Mouse (Mus musculus) lung, embryonic 14.5 days (tissue): Measurements from ENCODE around the gene Ppm1n. TPM values are rescaled to one million over a fixed set of nuclear protein-coding genes. Genes with fewer than 3 reads are reported as not detected.
A peak's percentile ranks its signal among the peaks of the same experiment; 100 is the strongest.

Source experiments
- ATAC-seq: fragments of 200-750 bp; cut with Nextera tagmentation; 2 replicates; pipeline ENCODE4 v1.8.0; 2017; ENCODE audit warnings: mild to moderate bottlenecking, moderate TSS enrichment, moderate library complexity; ENCODE audit not compliant: insufficient read depth
- DNase-seq: peaks from one replicate; pipeline ENCODE4 v3.0.0-alpha.2; 2015
- H3K27ac ChIP-seq: fragments of 300-500 bp; sonication (generic); 2 replicates; pipeline ENCODE4 v1.5.1; 2014; ENCODE audit warnings: low read depth, mild to moderate bottlenecking, moderate library complexity
- H3K27me3 ChIP-seq: fragments of 300-500 bp; sonication (generic); 2 replicates; pipeline ENCODE4 v1.6.1; 2014; ENCODE audit warnings: low read length, control low read depth; ENCODE audit not compliant: insufficient read depth
- H3K36me3 ChIP-seq: fragments of 300-500 bp; sonication (generic); 2 replicates; pipeline ENCODE4 v1.6.1; 2014; ENCODE audit warnings: control low read depth; ENCODE audit not compliant: insufficient read depth
- H3K4me1 ChIP-seq: fragments of 300-500 bp; sonication (generic); 2 replicates; pipeline ENCODE4 v1.6.1; 2014; ENCODE audit warnings: antibody characterized with exemption, control low read depth; ENCODE audit not compliant: insufficient read depth
- H3K4me2 ChIP-seq: fragments of 300-500 bp; sonication (generic); 2 replicates; pipeline ENCODE4 v1.6.1; 2014; ENCODE audit warnings: mild to moderate bottlenecking
- H3K4me3 ChIP-seq: fragments of 300-500 bp; sonication (generic); 2 replicates; pipeline ENCODE4 v1.5.1; 2014; ENCODE audit warnings: low read depth, low read length
- H3K9ac ChIP-seq: fragments of 300-500 bp; sonication (generic); 2 replicates; pipeline ENCODE4 v1.6.1; 2014
- H3K9me3 ChIP-seq: fragments of 300-500 bp; sonication (generic); 2 replicates; pipeline ENCODE4 v1.6.1; 2016; ENCODE audit warnings: low read depth, low read length, control low read depth
- CTCF ChIP-seq: IDR thresholded peaks from 2 replicates; pipeline ENCODE4 v1.5.1; 2016; ENCODE audit warnings: antibody characterized with exemption, low read depth
- WGBS: fragments of 180-500 bp; shearing (Covaris S2); extraction: QIAGEN DNeasy Blood & Tissue Kit; methylation state at CpG from one replicate; pipeline ENCODE4 v1.1.7; 2014; 5-methylcytosine and 5-hydroxymethylcytosine counted together
- polyA plus RNA-seq: library from polyadenylated mRNA; unstranded; fragments of >200 nt; fragmentation: Nextera tagmentation; extraction: Ambion mirVana; gene quantifications from 2 replicates; pipeline ENCODE4 v1.2.1, GENCODE M21; 2014

Gene Ppm1n
- polyA plus RNA-seq, 1 experiment from 2014 or later = not detected

DNA sequence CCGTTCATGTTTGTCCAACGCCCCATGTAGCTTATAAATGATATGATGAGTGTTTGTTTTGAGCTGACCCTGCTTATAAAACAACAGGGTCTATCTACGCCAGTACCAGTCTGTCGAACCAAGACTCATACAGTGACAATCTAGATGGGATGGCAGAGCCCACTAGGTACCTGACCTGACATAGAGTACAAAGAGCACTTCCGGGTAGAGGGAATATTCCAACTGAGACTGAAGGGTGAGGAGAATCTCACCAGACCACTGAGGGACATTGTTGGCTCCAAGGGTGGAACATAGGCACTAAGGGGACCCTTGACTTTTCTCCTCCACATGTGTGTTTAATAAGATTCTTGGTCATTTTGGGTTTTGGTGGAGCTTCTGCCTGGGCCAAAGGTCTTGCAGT is 50.5 kb downstream of the Ppm1n start:
- WGBS = 27% methylated on average over 5 of the region's 5 CpGs
- peak overlapping the region; percentile 95 for H3K4me2 ChIP-seq
- H3K4me3 ChIP-seq = peak overlapping the region; percentile 70
- peak overlapping the region; percentile 76 for H3K9ac ChIP-seq
- ATAC-seq (no peak), DNase-seq (no peak)
- H3K27me3 ChIP-seq = no peaks in the 10 kb centered on the region
- H3K9me3 ChIP-seq = no peaks in the 10 kb centered on the region
- no peak for TF ChIP-seq CTCF
- H3K36me3 ChIP-seq = no peaks in the 10 kb centered on the region
- H3K4me1 ChIP-seq = peaks cover 14% of the 10 kb centered on the region
- peak overlapping the region; percentile 82 for H3K27ac ChIP-seq

DNA sequence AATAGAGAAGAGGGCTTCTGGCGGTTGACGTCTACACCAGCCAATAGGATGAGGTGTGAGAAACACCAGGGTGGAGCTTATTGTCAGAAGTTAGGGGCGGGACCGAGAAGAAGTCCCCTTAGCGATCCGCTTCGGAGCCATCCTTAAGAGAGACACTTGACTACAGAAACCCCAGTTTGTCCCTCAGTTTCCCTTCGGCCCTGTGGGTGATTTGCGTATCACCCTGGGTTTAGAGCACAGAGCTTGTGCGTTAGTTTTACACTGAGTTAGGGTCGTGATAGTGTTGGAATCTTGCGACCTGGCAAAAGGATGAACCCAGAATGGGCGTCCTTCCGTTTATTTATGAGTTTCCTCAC is 51.1 kb downstream of the Ppm1n start:
- Histone ChIP-seq H3K27ac (peak overlapping the region; percentile 82), H3K9me3 (no peaks in the 10 kb centered on the region), H3K9ac (peak overlapping the region; percentile 76), H3K27me3 (no peaks in the 10 kb centered on the region), H3K4me3 (peak overlapping the region; percentile 70), H3K36me3 (no peaks in the 10 kb centered on the region), H3K4me1 (peaks cover 14% of the 10 kb centered on the region), H3K4me2 (peak overlapping the region; percentile 95)
- 1% methylated on average over 14 of the region's 14 CpGs for WGBS
- DNase-seq (no peak), ATAC-seq (no peak)
- no peak for TF ChIP-seq CTCF

DNA sequence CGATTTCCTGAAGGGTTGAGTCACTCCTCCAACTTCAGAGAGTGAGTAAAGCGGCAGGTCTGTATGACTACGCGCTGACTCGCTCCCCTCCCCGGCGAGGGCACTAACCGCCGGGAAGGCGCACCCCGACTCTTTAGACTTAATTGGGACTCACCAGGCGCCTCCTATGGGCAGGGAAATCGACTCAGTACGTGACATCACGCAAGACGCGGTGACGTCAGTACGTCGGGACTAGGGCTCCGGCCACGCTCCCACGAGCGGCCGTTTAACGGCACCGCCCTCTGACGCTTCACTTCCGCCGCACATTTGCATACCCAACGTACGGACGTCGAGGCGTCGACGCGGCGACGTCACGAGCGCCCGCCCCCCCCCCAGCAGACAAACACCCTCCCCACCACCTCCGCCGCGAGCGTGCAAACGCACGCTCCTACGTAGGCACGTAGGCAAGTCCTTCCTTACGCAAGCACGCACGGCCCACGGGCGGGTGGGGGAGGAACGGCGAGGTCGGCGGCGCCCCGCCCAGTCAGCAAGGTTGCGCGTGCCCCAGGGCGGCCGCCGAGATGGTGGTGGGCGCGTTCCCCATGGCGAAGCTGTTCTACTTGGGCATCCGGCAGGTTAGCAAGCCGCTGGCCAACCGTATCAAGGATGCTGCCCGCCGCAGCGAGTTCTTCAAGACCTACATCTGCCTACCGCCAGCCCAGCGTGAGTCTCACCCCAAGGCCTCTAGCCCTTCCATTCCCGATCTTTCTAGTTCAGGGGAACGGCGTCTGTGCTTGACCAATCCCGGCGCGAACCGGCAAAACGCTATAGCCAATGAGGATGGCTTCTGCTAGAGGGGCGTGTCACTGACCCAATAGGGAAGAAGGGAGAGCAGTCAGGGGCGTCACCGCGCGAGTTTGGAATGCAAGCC is 51.7 kb downstream of the Ppm1n start, which contains the start of gene Opa3:
Gene Opa3 (plus strand): TSS at position 452 of the 910 bp plus-strand sequence.
- H3K4me1 ChIP-seq = peaks cover 14% of the 10 kb centered on the region
- DNase-seq (peak; percentile 100), ATAC-seq (peak; percentile 95)
- peak; percentile 73 for TF ChIP-seq CTCF
- peak within 1 kb of the TSS; percentile 77 for H3K9ac ChIP-seq
- no peaks in the 10 kb centered on the region for H3K9me3 ChIP-seq
- H3K4me3 ChIP-seq = peak within 1 kb of the TSS; percentile 70
- H3K36me3 ChIP-seq = no peaks in the 10 kb centered on the region
- no peaks in the 10 kb centered on the region for H3K27me3 ChIP-seq
- under 1% methylated on average over 90 of the region's 91 CpGs for WGBS
- peak within 1 kb of the TSS; percentile 99 for H3K27ac ChIP-seq
- H3K4me2 ChIP-seq = peak within 1 kb of the TSS; percentile 95

DNA sequence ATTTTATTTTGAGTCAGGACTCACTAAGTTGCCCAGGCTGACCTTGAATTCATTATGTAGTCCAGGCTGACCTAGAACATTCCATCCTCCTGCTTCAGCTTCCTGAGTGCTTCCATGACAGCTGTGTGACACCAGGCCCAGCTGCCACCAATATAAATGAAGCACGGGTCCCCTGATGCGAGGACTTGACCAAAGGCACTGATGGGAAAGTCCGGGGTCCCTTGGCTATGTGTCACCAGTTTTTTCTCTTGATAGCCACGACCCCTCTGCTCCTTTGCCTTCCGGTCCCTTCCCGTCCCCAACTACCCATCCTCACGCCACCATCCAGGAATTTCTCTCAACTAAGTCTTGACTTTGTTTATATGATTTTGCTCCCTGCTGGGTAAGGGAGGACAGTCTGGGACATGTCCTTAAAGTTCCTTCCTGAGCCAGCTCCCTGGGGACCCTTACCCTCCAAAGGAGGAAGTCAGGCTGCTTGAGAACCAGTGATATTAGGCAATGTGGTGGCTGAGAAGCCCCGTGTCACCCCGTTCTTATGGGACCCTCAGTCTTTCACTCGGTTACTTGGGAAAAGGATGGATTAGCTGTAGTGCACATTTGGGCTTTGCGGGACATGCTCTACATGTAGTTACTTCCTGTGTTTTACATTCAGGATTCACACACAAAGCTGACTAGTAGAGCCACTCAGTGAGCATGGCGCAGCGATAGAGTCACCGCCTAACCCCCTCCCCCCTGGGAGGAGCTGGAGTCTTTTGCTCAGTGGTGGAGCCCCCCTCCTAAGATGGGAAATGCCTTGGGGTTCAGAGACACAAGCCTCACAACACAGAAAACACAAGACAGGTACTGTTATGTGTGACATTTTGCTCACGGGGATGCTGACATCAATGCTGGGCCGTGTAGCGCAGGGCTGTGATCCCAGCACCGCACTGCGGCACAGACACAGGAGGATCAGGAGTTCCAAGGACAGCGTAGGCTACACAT is 52.8 kb downstream of the Ppm1n start:
- ATAC-seq (peak; percentile 22), DNase-seq (peak; percentile 75)
- TF ChIP-seq CTCF = no peak
- Histone ChIP-seq H3K9me3 (no peaks in the 10 kb centered on the region), H3K4me1 (peaks cover 14% of the 10 kb centered on the region), H3K9ac (peak overlapping the region; percentile 77), H3K36me3 (no peaks in the 10 kb centered on the region), H3K27ac (peak overlapping the region; percentile 97), H3K27me3 (no peaks in the 10 kb centered on the region), H3K4me2 (peak overlapping the region; percentile 95), H3K4me3 (peak overlapping the region; percentile 70)
- WGBS = 10% methylated on average over 20 of the region's 20 CpGs

Other genes starting within 250 kb of the Ppm1n start
- gene Rsph6a, start 225.4 kb downstream of the Ppm1n start, polyA plus RNA-seq = not detected in 2 replicates
- 18.5 and 19.2 TPM in 2 replicates for gene Dmwd, start 203.8 kb downstream of the Ppm1n start, polyA plus RNA-seq
- gene Dmpk, start 196.2 kb downstream of the Ppm1n start, polyA plus RNA-seq = 20.9 and 23.0 TPM in 2 replicates
- 11.6 and 12.7 TPM in 2 replicates for gene Six5, start 185.5 kb downstream of the Ppm1n start, polyA plus RNA-seq
- 3.0 and 4.0 TPM in 2 replicates for gene Gm4969, start 161.7 kb downstream of the Ppm1n start, polyA plus RNA-seq
- 9.7 and 11.6 TPM in 2 replicates for gene Fbxo46, start 160.2 kb downstream of the Ppm1n start, polyA plus RNA-seq
- gene Qpctl, start 130.8 kb downstream of the Ppm1n start, polyA plus RNA-seq = 12.5 and 13.1 TPM in 2 replicates
- gene Snrpd2, start 130.3 kb downstream of the Ppm1n start, polyA plus RNA-seq = 158 and 161 TPM in 2 replicates
- 0.26 and 0.85 TPM in 2 replicates for gene Gipr, start 113.9 kb downstream of the Ppm1n start, polyA plus RNA-seq
- gene Eml2, start 103.6 kb downstream of the Ppm1n start, polyA plus RNA-seq = 2.6 and 2.7 TPM in 2 replicates
- 1.6 and 2.2 TPM in 2 replicates for gene Gpr4, start 67.5 kb downstream of the Ppm1n start, polyA plus RNA-seq
- 38.0 and 39.4 TPM in 2 replicates for gene Opa3, start 51.7 kb downstream of the Ppm1n start, polyA plus RNA-seq
- gene Vasp, start 8.2 kb downstream of the Ppm1n start, polyA plus RNA-seq = 88.9 and 95.3 TPM in 2 replicates
- 8.0 and 9.1 TPM in 2 replicates for gene Rtn2, start 2.6 kb upstream of the Ppm1n start, polyA plus RNA-seq
- not detected in 2 replicates for gene Fosb, start 30.0 kb upstream of the Ppm1n start, polyA plus RNA-seq
- gene Ercc1, start 64.7 kb upstream of the Ppm1n start, polyA plus RNA-seq = 88.6 and 90.5 TPM in 2 replicates
- gene Cd3eap, start 79.4 kb upstream of the Ppm1n start, polyA plus RNA-seq = 21.3 and 24.2 TPM in 2 replicates
- gene Ppp1r13l, start 79.7 kb upstream of the Ppm1n start, polyA plus RNA-seq = 5.4 and 7.9 TPM in 2 replicates
- gene Ercc2, start 101.9 kb upstream of the Ppm1n start, polyA plus RNA-seq = 11.4 and 12.1 TPM in 2 replicates
- 6.5 and 7.5 TPM in 2 replicates for gene Klc3, start 124.0 kb upstream of the Ppm1n start, polyA plus RNA-seq
- gene Ckm, start 124.7 kb upstream of the Ppm1n start, polyA plus RNA-seq = 2.8 and 11.1 TPM in 2 replicates
- gene Mark4, start 178.8 kb upstream of the Ppm1n start, polyA plus RNA-seq = 8.7 and 11.1 TPM in 2 replicates
- gene Exoc3l2, start 183.3 kb upstream of the Ppm1n start, polyA plus RNA-seq = 1.7 and 2.2 TPM in 2 replicates
- 1.1 and 1.7 TPM in 2 replicates for gene Bloc1s3, start 228.3 kb upstream of the Ppm1n start, polyA plus RNA-seq
- gene Trappc6a, start 228.3 kb upstream of the Ppm1n start, polyA plus RNA-seq = 77.3 and 83.5 TPM in 2 replicates
- gene Nkpd1, start 237.8 kb upstream of the Ppm1n start, polyA plus RNA-seq = 0.11 TPM in 2 replicates